Comparison of ENCODE assay signal across 19 mouse cellular contexts in the genomic region with DNA sequence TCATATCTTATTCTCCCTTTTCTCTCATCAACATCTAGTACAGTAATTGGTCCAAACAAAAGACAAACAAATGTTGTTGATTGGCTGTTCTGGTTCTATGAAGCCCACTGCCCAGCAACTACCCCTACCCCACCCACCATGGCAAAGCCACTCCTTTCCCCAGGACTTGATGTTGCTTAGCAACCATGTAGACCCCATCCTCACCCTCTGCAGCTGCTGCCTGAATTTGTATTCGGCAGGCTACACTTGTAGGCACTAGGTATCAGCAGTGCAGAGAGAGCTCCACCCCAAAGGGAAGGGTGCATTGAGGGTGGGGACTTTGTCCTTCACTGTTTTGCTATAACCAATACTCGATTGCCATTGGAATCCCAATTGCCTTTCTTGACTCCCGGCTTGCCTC.
"Had no signal": no experiment of that assay in that cellular context is flagged by ENCODE, and none has a peak within 500 bp of the region (broad histone marks: within the 10 kb centered on the region; RNA-seq: fewer than 3 reads in every experiment).

No protein-coding gene starts in this region.

- H3K4me1 ChIP-seq: liver, embryonic 13.5 days; liver, embryonic 15.5 days; lung, embryonic 15.5 days had no signal

- H3K36me3 ChIP-seq: liver, embryonic 13.5 days; liver, embryonic 15.5 days; lung, embryonic 15.5 days; midbrain, embryonic 12.5 days; neural tube, embryonic 13.5 days; neural tube, embryonic 15.5 days had no signal

- H3K27me3 ChIP-seq: liver, embryonic 13.5 days; liver, embryonic 15.5 days; lung, embryonic 15.5 days; midbrain, embryonic 12.5 days; neural tube, embryonic 13.5 days; neural tube, embryonic 15.5 days had no signal

- H3K27ac ChIP-seq: liver, embryonic 13.5 days; liver, embryonic 15.5 days; lung, embryonic 15.5 days; midbrain, embryonic 12.5 days; neural tube, embryonic 13.5 days; neural tube, embryonic 15.5 days had no signal

- H3K4me3 ChIP-seq: liver, embryonic 13.5 days; liver, embryonic 15.5 days; lung, embryonic 15.5 days; midbrain, embryonic 12.5 days; myocyte; neural tube, embryonic 13.5 days; neural tube, embryonic 15.5 days had no signal

- H3K9me3 ChIP-seq: liver, embryonic 13.5 days; liver, embryonic 15.5 days; lung, embryonic 15.5 days; midbrain, embryonic 12.5 days; neural tube, embryonic 13.5 days; neural tube, embryonic 15.5 days had no signal

- H3K4me2 ChIP-seq: liver, embryonic 13.5 days; liver, embryonic 15.5 days; lung, embryonic 15.5 days; midbrain, embryonic 12.5 days; neural tube, embryonic 13.5 days; neural tube, embryonic 15.5 days had no signal

- H3K9ac ChIP-seq: liver, embryonic 13.5 days; liver, embryonic 15.5 days; liver, postnatal 0 days; lung, embryonic 15.5 days; midbrain, embryonic 12.5 days; neural tube, embryonic 13.5 days; neural tube, embryonic 15.5 days had no signal

- DNase-seq: liver, embryonic 13.5 days; liver, postnatal 0 days; lung, adult 2 months; lung, postnatal 4 days; retina, postnatal 1 day; right cerebral cortex, adult 18-20 months; right cerebral cortex, postnatal 25 days; right cerebral cortex, postnatal 4 days; spleen, adult 18-20 months; thymus, adult 18-20 months; thymus, postnatal 14 days; thymus, postnatal 36 days had no signal

- ATAC-seq: liver, postnatal 0 days; lung, postnatal 0 days had no signal
